Mouse (Mus musculus): Measurements from ENCODE around the gene Msantd2. TPM values are rescaled to one million over a fixed set of nuclear protein-coding genes. Genes with fewer than 3 reads are reported as not detected.

Gene Msantd2
- polyA plus RNA-seq, 1 experiment from 2014 or later: 35.4 TPM

GRCm38 (mm10) chr9:37546889-37547288 lies 57.8 kb downstream of the Msantd2 start:
- no peak overlapping the region for H3K27ac ChIP-seq
- H3K4me3 ChIP-seq: no peak overlapping the region
- H3K4me2 ChIP-seq: no peak overlapping the region
- H3K9ac ChIP-seq: no peak overlapping the region
- ATAC-seq (ENCODE audit: low FRiP score): no peak
- no peaks in the 10 kb centered on the region for H3K36me3 ChIP-seq
- H3K4me1 ChIP-seq (replicated peaks): peaks cover 21% of the 10 kb centered on the region
- no peaks in the 10 kb centered on the region for H3K9me3 ChIP-seq
- peaks cover 99% of the 10 kb centered on the region for H3K27me3 ChIP-seq
- 87% methylated on average over 1 of the region's 1 CpGs for WGBS

GRCm38 (mm10) chr9:37550435-37550834 lies 61.3 kb downstream of the Msantd2 start:
- no peak overlapping the region for H3K27ac ChIP-seq
- no peak overlapping the region for H3K9ac ChIP-seq
- H3K4me3 ChIP-seq: no peak overlapping the region
- peaks cover 98% of the 10 kb centered on the region for H3K27me3 ChIP-seq
- no peak overlapping the region for H3K4me2 ChIP-seq
- H3K36me3 ChIP-seq: no peaks in the 10 kb centered on the region
- WGBS: 78% methylated on average over 1 of the region's 1 CpGs
- ATAC-seq (ENCODE audit: low FRiP score): no peak
- peaks cover 25% of the 10 kb centered on the region for H3K4me1 ChIP-seq (replicated peaks)
- H3K9me3 ChIP-seq: no peaks in the 10 kb centered on the region

- Histone ChIP-seq H3K4me3 (peak overlapping the region; percentile 49), H3K9ac (peak overlapping the region; percentile 62), H3K36me3 (no peaks in the 10 kb centered on the region), H3K9me3 (no peaks in the 10 kb centered on the region), H3K27ac (no peak overlapping the region), H3K27me3 (peaks cover 91% of the 10 kb centered on the region), H3K4me1 (replicated peaks) (peaks cover 21% of the 10 kb centered on the region), H3K4me2 (peak overlapping the region; percentile 88)
- peak; percentile 1; the same call in 1 of the 2 replicates for ATAC-seq (ENCODE audit: low FRiP score)
- 2% methylated on average over 23 of the region's 23 CpGs for WGBS
Observed at GRCm38 (mm10) chr9:37551751-37552531, 62.8 kb downstream of the Msantd2 start.

- peaks cover 88% of the 10 kb centered on the region for H3K27me3 ChIP-seq
- no peak within 1 kb of the TSS for H3K27ac ChIP-seq
- peak within 1 kb of the TSS; percentile 49 for H3K4me3 ChIP-seq
- H3K4me1 ChIP-seq (replicated peaks): peaks cover 21% of the 10 kb centered on the region
- no peaks in the 10 kb centered on the region for H3K9me3 ChIP-seq
- H3K4me2 ChIP-seq: peak within 1 kb of the TSS; percentile 88
- no peaks in the 10 kb centered on the region for H3K36me3 ChIP-seq
- ATAC-seq (ENCODE audit: low FRiP score): peak; percentile 92
- 4% methylated on average over 31 of the region's 31 CpGs for WGBS
- H3K9ac ChIP-seq: peak within 1 kb of the TSS; percentile 62
Observed at GRCm38 (mm10) chr9:37552536-37553293, 63.6 kb downstream of the Msantd2 start, which contains the start of gene Nrgn. TSS of gene Nrgn (minus strand) at chr9:37552904.

GRCm38 (mm10) chr9:37554279-37554678 lies 65.2 kb downstream of the Msantd2 start:
- H3K4me3 ChIP-seq: no peak overlapping the region
- ATAC-seq (ENCODE audit: low FRiP score): no peak
- 84% methylated on average over 1 of the region's 1 CpGs for WGBS
- no peaks in the 10 kb centered on the region for H3K9me3 ChIP-seq
- no peaks in the 10 kb centered on the region for H3K36me3 ChIP-seq
- H3K4me2 ChIP-seq: no peak overlapping the region
- H3K27me3 ChIP-seq: peaks cover 79% of the 10 kb centered on the region
- no peak overlapping the region for H3K9ac ChIP-seq
- peaks cover 21% of the 10 kb centered on the region for H3K4me1 ChIP-seq (replicated peaks)
- no peak overlapping the region for H3K27ac ChIP-seq

GRCm38 (mm10) chr9:37554838-37555748 lies 66.0 kb downstream of the Msantd2 start, which contains the start of gene Siae:
TSS of gene Siae (plus strand) at chr9:37555698.
- no peak for ATAC-seq (ENCODE audit: low FRiP score)
- no peak within 1 kb of the TSS for H3K4me2 ChIP-seq
- H3K9ac ChIP-seq: no peak within 1 kb of the TSS
- WGBS: 37% methylated on average over 7 of the region's 7 CpGs
- H3K36me3 ChIP-seq: no peaks in the 10 kb centered on the region
- peaks cover 21% of the 10 kb centered on the region for H3K4me1 ChIP-seq (replicated peaks)
- no peak within 1 kb of the TSS for H3K27ac ChIP-seq
- H3K4me3 ChIP-seq: no peak within 1 kb of the TSS
- peaks cover 71% of the 10 kb centered on the region for H3K27me3 ChIP-seq
- H3K9me3 ChIP-seq: no peaks in the 10 kb centered on the region

- Histone ChIP-seq H3K4me2 (no peak overlapping the region), H3K27ac (no peak overlapping the region), H3K9me3 (no peaks in the 10 kb centered on the region), H3K9ac (no peak overlapping the region), H3K4me3 (no peak overlapping the region), H3K36me3 (no peaks in the 10 kb centered on the region), H3K4me1 (replicated peaks) (peaks cover 21% of the 10 kb centered on the region), H3K27me3 (peaks cover 58% of the 10 kb centered on the region)
- ATAC-seq (ENCODE audit: low FRiP score): no peak
- 67% methylated on average over 3 of the region's 3 CpGs for WGBS
Observed at GRCm38 (mm10) chr9:37556366-37556765, 67.2 kb downstream of the Msantd2 start.

- H3K9me3 ChIP-seq: no peaks in the 10 kb centered on the region
- H3K27me3 ChIP-seq: peaks cover 17% of the 10 kb centered on the region
- 87% methylated on average over 2 of the region's 2 CpGs for WGBS
- H3K36me3 ChIP-seq: no peaks in the 10 kb centered on the region
- no peak overlapping the region for H3K4me2 ChIP-seq
- ATAC-seq (ENCODE audit: low FRiP score): no peak
- H3K4me3 ChIP-seq: no peak overlapping the region
- H3K4me1 ChIP-seq (replicated peaks): no peaks in the 10 kb centered on the region
- no peak overlapping the region for H3K9ac ChIP-seq
- no peak overlapping the region for H3K27ac ChIP-seq
Observed at GRCm38 (mm10) chr9:37560617-37561016, 71.5 kb downstream of the Msantd2 start.

- ATAC-seq (ENCODE audit: low FRiP score): no peak
- H3K4me1 ChIP-seq (replicated peaks): peaks cover 14% of the 10 kb centered on the region
- H3K9ac ChIP-seq: no peak overlapping the region
- no peaks in the 10 kb centered on the region for H3K27me3 ChIP-seq
- 72% methylated on average over 1 of the region's 1 CpGs for whole genome bisulfite sequencing
- H3K4me2 ChIP-seq: no peak overlapping the region
- no peaks in the 10 kb centered on the region for H3K36me3 ChIP-seq
- no peak overlapping the region for H3K27ac ChIP-seq
- no peaks in the 10 kb centered on the region for H3K9me3 ChIP-seq
- H3K4me3 ChIP-seq: no peak overlapping the region
Observed at GRCm38 (mm10) chr9:37563805-37564204, 74.7 kb downstream of the Msantd2 start.

- Histone ChIP-seq H3K4me1 (replicated peaks) (peaks cover 14% of the 10 kb centered on the region), H3K9ac (no peak overlapping the region), H3K27ac (no peak overlapping the region), H3K4me3 (no peak overlapping the region), H3K36me3 (no peaks in the 10 kb centered on the region), H3K27me3 (no peaks in the 10 kb centered on the region), H3K9me3 (no peaks in the 10 kb centered on the region), H3K4me2 (no peak overlapping the region)
- WGBS: 89% methylated on average over 2 of the region's 2 CpGs
- no peak for ATAC-seq (ENCODE audit: low FRiP score)
Observed at GRCm38 (mm10) chr9:37567019-37567418, 77.9 kb downstream of the Msantd2 start.

GRCm38 (mm10) chr9:37567454-37567853 lies 78.3 kb downstream of the Msantd2 start:
- H3K27ac ChIP-seq: no peak overlapping the region
- no peak for ATAC-seq (ENCODE audit: low FRiP score)
- no peaks in the 10 kb centered on the region for H3K27me3 ChIP-seq
- no peaks in the 10 kb centered on the region for H3K36me3 ChIP-seq
- no peaks in the 10 kb centered on the region for H3K9me3 ChIP-seq
- no peak overlapping the region for H3K4me3 ChIP-seq
- no peak overlapping the region for H3K4me2 ChIP-seq
- H3K4me1 ChIP-seq (replicated peaks): peaks cover 14% of the 10 kb centered on the region
- H3K9ac ChIP-seq: no peak overlapping the region
- WGBS: 50% methylated on average over 5 of the region's 5 CpGs
